Mouse (Mus musculus) erythroblast, adult 5-6 weeks (primary cell): ENCODE results near the gene Sart1. TPM values are rescaled to one million over a fixed set of nuclear protein-coding genes. Genes with fewer than 3 reads are reported as not detected.
"Not testable (repeated sequence)": the region's sequence is repeated elsewhere in the genome, so short reads cannot be mapped to it uniquely, and the experiment has no call there.

ENCODE experiments used
- ATAC-seq: replicated peaks from 2 replicates; pipeline ENCODE4 v1.8.0; 2016; ENCODE audit warnings: moderate number of reproducible peaks, mild to moderate bottlenecking, moderate TSS enrichment, inconsistent platforms; ENCODE audit not compliant: poor library complexity, low FRiP score, severe bottlenecking
- total RNA-seq, 2 experiments: library from RNA; stranded (forward) in 1 of 2; stranded (reverse) in 1 of 2; fragments of 150-400 nt in 1 of 2; fragments of 200-764, 138-1000 nt in 1 of 2; gene quantifications; 2 replicates each; pipeline versions ENCODE4 v1.2.3 to v1.2.4; 2015 to 2017; ENCODE audit warnings: low replicate concordance in 2 of 2

Gene Sart1
- total RNA-seq, 2 experiments from 2014 or later, result 28.5 to 63.2 TPM

- no peak for ATAC-seq
These were observed 30.4 kb upstream of the Sart1 start for GRCm38 (mm10) chr19:5418750-5419466.

DNA sequence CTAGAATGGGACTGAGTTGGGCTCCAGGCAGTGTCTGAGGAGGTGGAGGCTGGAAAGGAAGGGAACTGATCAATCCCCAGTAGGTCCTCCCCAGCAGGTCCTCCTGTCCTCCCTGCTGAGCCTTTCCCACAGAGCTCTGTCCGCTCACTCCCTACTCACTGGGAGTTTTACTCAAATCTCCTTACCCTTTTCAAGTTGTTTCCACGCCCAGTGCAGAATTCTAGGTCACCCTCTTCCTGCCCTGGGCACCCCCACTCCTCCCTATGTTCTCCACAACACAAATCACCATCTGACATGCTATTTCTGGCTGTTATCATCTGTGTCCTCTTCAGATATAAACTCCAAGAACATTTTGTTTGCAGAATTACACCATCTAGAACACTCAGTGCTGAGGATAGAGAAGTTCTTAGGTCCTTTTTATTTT, 26.0 kb upstream of the Sart1 start:
- ATAC-seq, result no peak

DNA sequence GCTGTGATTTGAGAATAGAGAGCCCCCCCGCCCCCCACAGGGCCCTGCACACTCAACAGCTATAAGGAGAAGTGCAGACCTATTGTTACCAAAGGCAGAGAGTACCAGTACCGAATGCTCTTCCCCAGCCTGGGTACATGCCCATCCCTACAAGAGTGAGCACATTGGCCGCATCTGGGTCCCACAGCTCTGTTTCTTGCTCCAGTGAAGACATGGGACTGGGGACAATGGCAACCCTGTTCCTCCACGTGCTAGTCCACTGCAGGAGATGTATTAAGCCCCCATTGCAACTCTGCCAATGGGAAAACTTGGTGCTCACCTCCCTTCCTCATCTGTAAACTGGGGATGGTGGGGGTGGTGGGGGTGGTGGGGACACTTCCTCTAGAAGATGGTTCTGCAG, 25.3 kb upstream of the Sart1 start:
- ATAC-seq, result no peak

DNA sequence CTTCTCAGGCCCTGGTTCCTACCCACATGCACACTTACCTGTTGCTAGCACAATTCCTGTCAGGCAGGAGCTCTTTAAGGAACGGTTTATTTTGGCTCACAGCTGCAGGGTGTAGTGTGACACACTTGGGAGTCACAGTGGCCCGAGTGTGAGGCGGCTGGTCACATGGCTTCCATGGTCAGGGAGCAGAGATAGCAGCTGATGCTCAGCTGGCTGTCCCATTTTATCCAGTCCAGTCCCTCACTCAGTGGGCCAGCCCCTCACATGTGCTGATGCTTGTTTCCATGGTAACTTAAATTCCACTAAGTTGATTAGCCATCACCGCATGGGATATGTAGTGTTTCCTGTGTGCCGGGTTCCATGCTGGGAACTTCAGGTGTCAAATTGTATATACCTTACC, 23.5 kb upstream of the Sart1 start:
- no peak for ATAC-seq

- no peak for ATAC-seq
These were observed 22.1 kb upstream of the Sart1 start for GRCm38 (mm10) chr19:5410641-5411040.

- ATAC-seq, result no peak
These were observed 20.6 kb upstream of the Sart1 start for GRCm38 (mm10) chr19:5409068-5409467.

- ATAC-seq, result no peak
These were observed 19.8 kb upstream of the Sart1 start for GRCm38 (mm10) chr19:5408057-5409001.

- peak; percentile 84 for ATAC-seq
These were observed 18.6 kb upstream of the Sart1 start for GRCm38 (mm10) chr19:5407133-5407532.

- peak; percentile 60 for ATAC-seq
These were observed 18.1 kb upstream of the Sart1 start for GRCm38 (mm10) chr19:5406531-5407126.

DNA sequence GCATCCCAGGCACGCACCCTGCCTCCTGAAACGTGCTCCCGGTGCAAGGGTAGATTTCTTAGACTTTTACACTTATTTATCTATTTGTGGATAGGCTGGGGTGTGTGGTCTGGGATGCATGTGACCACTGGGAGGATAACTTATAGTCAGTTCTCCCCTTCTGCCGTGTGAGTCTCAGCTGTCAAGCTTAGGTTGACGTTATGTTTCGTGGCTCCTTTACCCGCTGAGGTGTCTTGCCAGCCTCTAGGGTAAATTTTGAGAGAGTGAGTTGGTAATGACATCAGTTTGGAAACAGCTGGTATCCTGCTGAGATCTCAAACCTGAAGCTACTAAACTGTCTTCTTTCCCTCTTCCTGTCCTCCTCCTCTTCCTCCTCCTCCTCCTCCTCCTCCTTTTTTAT, 17.4 kb upstream of the Sart1 start:
- peak; percentile 65 for ATAC-seq

- no peak for ATAC-seq
These were observed 13.8 kb upstream of the Sart1 start, which contains the start of gene Tsga10ip for GRCm38 (mm10) chr19:5402293-5402692. Gene Tsga10ip (minus strand): TSS chr19:5402526.

GRCm38 (mm10) chr19:5401073-5401472, 12.6 kb upstream of the Sart1 start:
- ATAC-seq, result not testable (repeated sequence)

DNA sequence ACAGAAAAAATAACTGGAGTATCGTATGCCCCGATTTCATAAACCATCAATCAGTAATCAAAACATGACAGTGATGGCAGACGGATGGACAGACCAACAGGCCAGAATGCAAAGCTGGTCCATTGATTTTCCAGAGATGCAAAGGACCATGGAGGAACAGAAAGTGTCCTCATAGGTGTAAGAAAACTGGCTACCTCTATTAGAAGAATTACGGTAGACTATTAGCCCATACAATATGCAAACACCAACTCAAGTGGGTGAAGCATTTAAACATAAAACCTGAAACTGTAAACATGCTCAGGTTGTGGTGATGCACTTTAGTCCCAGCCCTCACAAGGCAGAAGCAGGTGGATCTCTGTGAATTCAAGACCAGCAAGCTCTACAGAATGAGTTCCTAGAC, 6.9 kb upstream of the Sart1 start:
- no peak for ATAC-seq

DNA sequence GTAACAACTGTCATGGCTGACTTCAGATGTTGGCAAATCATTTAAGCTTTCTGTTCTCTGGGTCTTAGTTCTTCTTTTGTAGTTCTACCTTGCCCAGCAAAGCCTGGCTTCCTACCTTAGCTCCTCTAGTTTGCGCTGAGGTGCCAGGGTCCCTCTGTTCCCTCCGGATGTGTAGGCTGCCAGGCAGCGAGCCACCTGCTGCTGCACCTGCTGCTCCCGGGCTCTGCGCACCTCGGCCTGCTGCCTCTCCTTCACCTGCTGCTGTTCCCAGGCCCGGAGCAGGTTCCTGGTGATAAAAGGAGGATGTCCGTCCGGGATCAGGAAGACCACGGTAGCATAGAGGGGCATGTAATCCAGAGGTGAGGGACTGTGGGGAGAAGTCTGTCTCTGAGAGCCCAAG, 5.7 kb upstream of the Sart1 start:
- no peak for ATAC-seq

DNA sequence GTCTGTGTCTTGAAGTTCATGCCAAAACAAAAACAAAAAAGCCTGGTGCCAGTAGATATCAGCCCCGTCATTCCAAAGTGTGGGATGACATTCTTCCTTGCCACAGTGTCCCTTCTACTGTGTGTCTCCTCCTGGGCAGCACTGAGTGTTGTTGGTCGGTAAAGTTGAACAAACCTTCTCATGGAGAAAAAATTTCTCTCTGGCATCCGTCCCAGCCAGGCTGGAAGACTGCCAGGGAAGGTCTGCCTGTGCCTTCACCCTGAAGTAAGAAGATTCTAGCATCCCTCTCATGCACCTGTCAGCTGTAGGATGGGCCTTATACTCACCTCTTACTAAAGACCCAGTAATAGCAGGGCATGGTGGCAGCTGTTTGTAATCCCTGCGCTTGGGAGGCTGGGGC, 4.4 kb upstream of the Sart1 start:
- ATAC-seq, result no peak

- ATAC-seq, result no peak
These were observed 1.9 kb upstream of the Sart1 start for GRCm38 (mm10) chr19:5390416-5390815.

GRCm38 (mm10) chr19:5389647-5390046, 1.1 kb upstream of the Sart1 start:
- ATAC-seq, result peak; percentile 41

- no peak for ATAC-seq
These were observed 477 bp downstream of the Sart1 start for GRCm38 (mm10) chr19:5388011-5388441.

DNA sequence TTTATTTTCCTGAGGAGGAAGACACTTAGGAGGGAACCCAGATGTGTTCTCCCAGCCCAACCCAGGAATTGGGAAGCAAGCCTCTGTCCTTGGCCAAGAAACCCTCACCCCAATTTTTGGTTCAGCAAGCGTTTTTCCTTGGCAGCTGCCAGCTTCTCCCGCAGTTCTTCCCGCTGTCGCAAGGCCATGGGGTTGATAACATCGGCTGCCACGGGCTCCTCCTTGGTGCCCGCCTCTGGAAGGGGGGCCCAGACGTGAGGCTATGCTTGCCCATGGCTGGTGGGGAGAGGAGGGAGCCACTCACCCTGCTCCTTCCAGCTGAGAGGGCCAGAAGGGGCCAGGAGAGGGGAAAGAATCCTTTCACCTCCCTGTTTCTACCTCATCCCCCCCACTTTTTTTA, 3.8 kb downstream of the Sart1 start:
- ATAC-seq, result no peak

GRCm38 (mm10) chr19:5383326-5383725, 5.2 kb downstream of the Sart1 start:
- ATAC-seq, result no peak
